Mouse (Mus musculus): ENCODE measurements around the gene Zfp692. TPM values are rescaled to one million over a fixed set of nuclear protein-coding genes. Genes with fewer than 3 reads are reported as not detected.

The Zfp692 gene
- 11.5 and 15.2 TPM in 2 replicates for polyA plus RNA-seq (2015; fragmentation: Nextera tagmentation; extraction: Ambion mirVana)

- Histone ChIP-seq H3K4me3 (replicated peaks; ENCODE audit: low read depth, low read length) (peak within 1 kb of the TSS; percentile 38), H3K9me3 (replicated peaks; ENCODE audit: low read length) (no peaks in the 10 kb centered on the region), H3K4me2 (ENCODE audit: low read length) (peak within 1 kb of the TSS; percentile 84), H3K9ac (ENCODE audit: low read depth, low read length) (peak within 1 kb of the TSS; percentile 54), H3K27me3 (ENCODE audit: insufficient read depth, low read length) (no peaks in the 10 kb centered on the region), H3K36me3 (ENCODE audit: insufficient read depth, low read length) (no peaks in the 10 kb centered on the region), H3K27ac (peak within 1 kb of the TSS; percentile 84), H3K4me1 (replicated peaks; ENCODE audit: insufficient read depth, low read length) (peaks cover 10% of the 10 kb centered on the region)
- DNase-seq (ENCODE audit: low spot score) (peak; percentile 98), ATAC-seq (replicated peaks; ENCODE audit: low FRiP score, low read depth) (peak; percentile 50)
- WGBS = under 1% methylated on average over 34 of the region's 34 CpGs
- TF ChIP-seq CTCF (IDR thresholded peaks at IDR 0.05; ENCODE audit: low read depth) = peak; percentile 12; the same call in 1 of the 2 replicates
Observed at GRCm38 (mm10) chr11:58306860-58307308, at the start of gene Zfp692. Gene Zfp692, plus strand, starts transcription at chr11:58307069.

GRCm38 (mm10) chr11:58257816-58258215, 49.1 kb upstream of the Zfp692 start:
- WGBS = 85% methylated on average over 5 of the region's 5 CpGs
- no peaks in the 10 kb centered on the region for H3K27me3 ChIP-seq (ENCODE audit: insufficient read depth, low read length)
- H3K9me3 ChIP-seq (replicated peaks; ENCODE audit: low read length) = no peaks in the 10 kb centered on the region
- no peak overlapping the region for H3K4me3 ChIP-seq (replicated peaks; ENCODE audit: low read depth, low read length)
- no peak for ATAC-seq (replicated peaks; ENCODE audit: low FRiP score, low read depth)
- no peaks in the 10 kb centered on the region for H3K36me3 ChIP-seq (ENCODE audit: insufficient read depth, low read length)
- H3K4me1 ChIP-seq (replicated peaks; ENCODE audit: insufficient read depth, low read length) = no peaks in the 10 kb centered on the region
- no peak for TF ChIP-seq CTCF (IDR thresholded peaks at IDR 0.05; ENCODE audit: low read depth)
- H3K27ac ChIP-seq = no peak overlapping the region
- DNase-seq (ENCODE audit: low spot score) = no peak
- no peak overlapping the region for H3K9ac ChIP-seq (ENCODE audit: low read depth, low read length)
- no peak overlapping the region for H3K4me2 ChIP-seq (ENCODE audit: low read length)

GRCm38 (mm10) chr11:58260156-58260555, 46.7 kb upstream of the Zfp692 start:
- H3K4me1 ChIP-seq (replicated peaks; ENCODE audit: insufficient read depth, low read length) = no peaks in the 10 kb centered on the region
- H3K27ac ChIP-seq = no peak overlapping the region
- no peaks in the 10 kb centered on the region for H3K27me3 ChIP-seq (ENCODE audit: insufficient read depth, low read length)
- H3K9me3 ChIP-seq (replicated peaks; ENCODE audit: low read length) = no peaks in the 10 kb centered on the region
- DNase-seq (ENCODE audit: low spot score) = no peak
- no peak overlapping the region for H3K9ac ChIP-seq (ENCODE audit: low read depth, low read length)
- 84% methylated on average over 4 of the region's 4 CpGs for WGBS
- H3K36me3 ChIP-seq (ENCODE audit: insufficient read depth, low read length) = no peaks in the 10 kb centered on the region
- H3K4me3 ChIP-seq (replicated peaks; ENCODE audit: low read depth, low read length) = no peak overlapping the region
- no peak for TF ChIP-seq CTCF (IDR thresholded peaks at IDR 0.05; ENCODE audit: low read depth)
- H3K4me2 ChIP-seq (ENCODE audit: low read length) = no peak overlapping the region
- ATAC-seq (replicated peaks; ENCODE audit: low FRiP score, low read depth) = no peak

GRCm38 (mm10) chr11:58261826-58262225, 45.0 kb upstream of the Zfp692 start:
- Histone ChIP-seq H3K4me1 (replicated peaks; ENCODE audit: insufficient read depth, low read length) (no peaks in the 10 kb centered on the region), H3K9me3 (replicated peaks; ENCODE audit: low read length) (no peaks in the 10 kb centered on the region), H3K27me3 (ENCODE audit: insufficient read depth, low read length) (no peaks in the 10 kb centered on the region), H3K4me3 (replicated peaks; ENCODE audit: low read depth, low read length) (no peak overlapping the region), H3K27ac (no peak overlapping the region), H3K36me3 (ENCODE audit: insufficient read depth, low read length) (no peaks in the 10 kb centered on the region), H3K4me2 (ENCODE audit: low read length) (no peak overlapping the region), H3K9ac (ENCODE audit: low read depth, low read length) (no peak overlapping the region)
- TF ChIP-seq CTCF (IDR thresholded peaks at IDR 0.05; ENCODE audit: low read depth) = no peak
- ATAC-seq (replicated peaks; ENCODE audit: low FRiP score, low read depth) (no peak), DNase-seq (ENCODE audit: low spot score) (no peak)
- WGBS = 86% methylated on average over 4 of the region's 4 CpGs

- no peak overlapping the region for H3K27ac ChIP-seq
- H3K9ac ChIP-seq (ENCODE audit: low read depth, low read length) = no peak overlapping the region
- H3K4me3 ChIP-seq (replicated peaks; ENCODE audit: low read depth, low read length) = no peak overlapping the region
- 71% methylated on average over 3 of the region's 3 CpGs for WGBS
- no peaks in the 10 kb centered on the region for H3K36me3 ChIP-seq (ENCODE audit: insufficient read depth, low read length)
- H3K27me3 ChIP-seq (ENCODE audit: insufficient read depth, low read length) = no peaks in the 10 kb centered on the region
- H3K4me1 ChIP-seq (replicated peaks; ENCODE audit: insufficient read depth, low read length) = no peaks in the 10 kb centered on the region
- DNase-seq (ENCODE audit: low spot score) (no peak), ATAC-seq (replicated peaks; ENCODE audit: low FRiP score, low read depth) (no peak)
- no peak overlapping the region for H3K4me2 ChIP-seq (ENCODE audit: low read length)
- H3K9me3 ChIP-seq (replicated peaks; ENCODE audit: low read length) = no peaks in the 10 kb centered on the region
- TF ChIP-seq CTCF (IDR thresholded peaks at IDR 0.05; ENCODE audit: low read depth) = no peak
Observed at GRCm38 (mm10) chr11:58262336-58262735, 44.5 kb upstream of the Zfp692 start.

GRCm38 (mm10) chr11:58263516-58263915, 43.4 kb upstream of the Zfp692 start:
- DNase-seq (ENCODE audit: low spot score) (no peak), ATAC-seq (replicated peaks; ENCODE audit: low FRiP score, low read depth) (no peak)
- no peak overlapping the region for H3K4me3 ChIP-seq (replicated peaks; ENCODE audit: low read depth, low read length)
- H3K4me2 ChIP-seq (ENCODE audit: low read length) = no peak overlapping the region
- H3K9me3 ChIP-seq (replicated peaks; ENCODE audit: low read length) = no peaks in the 10 kb centered on the region
- 74% methylated on average over 2 of the region's 2 CpGs for WGBS
- no peaks in the 10 kb centered on the region for H3K27me3 ChIP-seq (ENCODE audit: insufficient read depth, low read length)
- no peaks in the 10 kb centered on the region for H3K4me1 ChIP-seq (replicated peaks; ENCODE audit: insufficient read depth, low read length)
- no peak overlapping the region for H3K9ac ChIP-seq (ENCODE audit: low read depth, low read length)
- no peak for TF ChIP-seq CTCF (IDR thresholded peaks at IDR 0.05; ENCODE audit: low read depth)
- H3K36me3 ChIP-seq (ENCODE audit: insufficient read depth, low read length) = no peaks in the 10 kb centered on the region
- H3K27ac ChIP-seq = no peak overlapping the region

- no peak overlapping the region for H3K9ac ChIP-seq (ENCODE audit: low read depth, low read length)
- no peaks in the 10 kb centered on the region for H3K27me3 ChIP-seq (ENCODE audit: insufficient read depth, low read length)
- no peaks in the 10 kb centered on the region for H3K36me3 ChIP-seq (ENCODE audit: insufficient read depth, low read length)
- H3K4me3 ChIP-seq (replicated peaks; ENCODE audit: low read depth, low read length) = no peak overlapping the region
- TF ChIP-seq CTCF (IDR thresholded peaks at IDR 0.05; ENCODE audit: low read depth) = no peak
- DNase-seq (ENCODE audit: low spot score) = no peak
- 69% methylated on average over 9 of the region's 9 CpGs for WGBS
- no peak overlapping the region for H3K27ac ChIP-seq
- H3K4me2 ChIP-seq (ENCODE audit: low read length) = no peak overlapping the region
- no peaks in the 10 kb centered on the region for H3K9me3 ChIP-seq (replicated peaks; ENCODE audit: low read length)
- H3K4me1 ChIP-seq (replicated peaks; ENCODE audit: insufficient read depth, low read length) = no peaks in the 10 kb centered on the region
- no peak for ATAC-seq (replicated peaks; ENCODE audit: low FRiP score, low read depth)
Observed at GRCm38 (mm10) chr11:58264546-58264945, 42.3 kb upstream of the Zfp692 start.
